In genomic region chr11:57669522-57669921, GRCm38 (mm10) we compare ENCODE assay signal across 27 mouse cellular contexts. TPM values are rescaled to one million over a fixed set of nuclear protein-coding genes. Genes with fewer than 3 reads are reported as not detected.
DNase-seq lines count a peak whose midpoint lies in the region; ATAC-seq and TF ChIP-seq lines count a peak whose summit lies in the region.
"Had no signal": no experiment of that assay in that cellular context is flagged by ENCODE, and none has a peak within 500 bp of the region (broad histone marks: within the 10 kb centered on the region; RNA-seq: fewer than 3 reads in every experiment).

No protein-coding gene starts in this region.

- H3K4me3 ChIP-seq in lung, postnatal 0 days (ENCODE audit: low read depth, low read length): no peak overlapping the region
- no peak overlapping the region for H3K4me3 ChIP-seq in forebrain, embryonic 13.5 days
- H3K4me3 ChIP-seq: embryonic facial prominence, embryonic 12.5 days; erythroblast, embryonic 14.5 days; forebrain, embryonic 12.5 days; gastrocnemius, adult 2 months; hindbrain, embryonic 15.5 days; limb, embryonic 12.5 days; liver, embryonic 12.5 days; midbrain, embryonic 15.5 days; myocyte; neural tube, embryonic 15.5 days had no signal

- no peak for ATAC-seq in lung, postnatal 0 days
- ATAC-seq in megakaryocyte, adult 5-6 weeks (ENCODE audit: poor library complexity, severe bottlenecking): peak; percentile 66
- no peak for ATAC-seq in forebrain, embryonic 13.5 days
- ATAC-seq: intestine, embryonic 16.5 days; liver, embryonic 12.5 days; midbrain, embryonic 15.5 days had no signal

- DNase-seq in lung, postnatal 25 days (ENCODE audit: low spot score): peak; percentile 17
- no peak for DNase-seq in lung, postnatal 0 days (ENCODE audit: low spot score)
- peak; percentile 48 to 51 for DNase-seq in thymus, postnatal 10 days (ENCODE audit: low spot score in 2 of 2)
- DNase-seq in right cerebral cortex, adult 18-20 months: no peak
- DNase-seq in cerebellum, adult 18-20 months: no peak
- DNase-seq in layer of hippocampus, adult 9-11 months: no peak
- DNase-seq: adrenal gland, postnatal 25 days; cerebellum, adult 9-10 months; gastrocnemius, adult 2 months; kidney, adult 9 months; kidney, postnatal 14 days; lung, adult 2 months; lung, postnatal 36 days had no signal

- H3K4me2 ChIP-seq in lung, postnatal 0 days (replicated peaks; ENCODE audit: low read depth, low read length): no peak overlapping the region
- H3K4me2 ChIP-seq in forebrain, embryonic 13.5 days: no peak overlapping the region
- H3K4me2 ChIP-seq: embryonic facial prominence, embryonic 12.5 days; forebrain, embryonic 12.5 days; heart, embryonic 11.5 days; hindbrain, embryonic 15.5 days; limb, embryonic 12.5 days; liver, embryonic 12.5 days; midbrain, embryonic 15.5 days; neural tube, embryonic 15.5 days had no signal

- no peak for TF ChIP-seq CTCF in lung, postnatal 0 days (IDR thresholded peaks at IDR 0.05)

- no peaks in the 10 kb centered on the region for H3K27me3 ChIP-seq in lung, postnatal 0 days (replicated peaks; ENCODE audit: insufficient read depth, low read length)
- no peaks in the 10 kb centered on the region for H3K27me3 ChIP-seq in forebrain, embryonic 13.5 days
- H3K27me3 ChIP-seq: embryonic facial prominence, embryonic 12.5 days; forebrain, embryonic 12.5 days; hindbrain, embryonic 15.5 days; limb, embryonic 12.5 days; liver, embryonic 12.5 days; midbrain, embryonic 15.5 days; neural tube, embryonic 15.5 days had no signal

- TF ChIP-seq EP300 in lung, postnatal 0 days (IDR thresholded peaks at IDR 0.05): no peak

- 80% methylated on average over 6 of the region's 6 CpGs for WGBS in lung, postnatal 0 days
- 80% methylated on average over 6 of the region's 6 CpGs for WGBS in forebrain, embryonic 13.5 days

- no peaks in the 10 kb centered on the region for H3K36me3 ChIP-seq in lung, postnatal 0 days (ENCODE audit: insufficient read depth, low read length)
- no peaks in the 10 kb centered on the region for H3K36me3 ChIP-seq in forebrain, embryonic 13.5 days (ENCODE audit: poor library complexity, severe bottlenecking)
- H3K36me3 ChIP-seq: embryonic facial prominence, embryonic 12.5 days; forebrain, embryonic 12.5 days; hindbrain, embryonic 15.5 days; limb, embryonic 12.5 days; midbrain, embryonic 15.5 days; neural tube, embryonic 15.5 days had no signal

- H3K9me3 ChIP-seq in lung, postnatal 0 days (ENCODE audit: low read length): no peaks in the 10 kb centered on the region
- H3K9me3 ChIP-seq in forebrain, embryonic 13.5 days (replicated peaks): no peaks in the 10 kb centered on the region
- H3K9me3 ChIP-seq: embryonic facial prominence, embryonic 12.5 days; forebrain, embryonic 12.5 days; hindbrain, embryonic 15.5 days; limb, embryonic 12.5 days; liver, embryonic 12.5 days; midbrain, embryonic 15.5 days; neural tube, embryonic 15.5 days had no signal

- peaks cover 11% of the 10 kb centered on the region; the same call in 1 of the 2 replicates for H3K4me1 ChIP-seq in lung, postnatal 0 days (ENCODE audit: insufficient read depth, low read depth, low read length)
- H3K4me1 ChIP-seq in forebrain, embryonic 13.5 days: no peaks in the 10 kb centered on the region
- H3K4me1 ChIP-seq: hindbrain, embryonic 15.5 days had no signal

- no peak overlapping the region for H3K9ac ChIP-seq in lung, postnatal 0 days (replicated peaks; ENCODE audit: low read depth)
- no peak overlapping the region for H3K9ac ChIP-seq in forebrain, embryonic 13.5 days
- H3K9ac ChIP-seq: embryonic facial prominence, embryonic 12.5 days; forebrain, embryonic 12.5 days; hindbrain, embryonic 15.5 days; limb, embryonic 12.5 days; liver, embryonic 12.5 days; midbrain, embryonic 15.5 days; neural tube, embryonic 15.5 days had no signal

- no peak overlapping the region for H3K27ac ChIP-seq in lung, postnatal 0 days (ENCODE audit: low read length)
- no peak overlapping the region for H3K27ac ChIP-seq in forebrain, embryonic 13.5 days
- H3K27ac ChIP-seq: embryonic facial prominence, embryonic 12.5 days; forebrain, embryonic 12.5 days; gastrocnemius, adult 2 months; hindbrain, embryonic 15.5 days; limb, embryonic 12.5 days; liver, embryonic 12.5 days; midbrain, embryonic 15.5 days; neural tube, embryonic 15.5 days; stomach, postnatal 0 days had no signal

RNA-seq across cellular contexts. Expression of gene Galnt10, which starts 24.3 kb away (rescaled TPM):
- 6.1 and 6.4 TPM in 2 replicates for polyA plus RNA-seq in lung, postnatal 0 days (2015; fragmentation: Nextera tagmentation; extraction: Ambion mirVana)
- 14.6 and 16.6 TPM in 2 replicates for total RNA-seq in megakaryocyte, adult 5-6 weeks (2015)
- 22.2 and 28.7 TPM in 2 replicates for total RNA-seq in megakaryocyte, adult 5-6 weeks (2017)
- polyA plus RNA-seq in forebrain, embryonic 13.5 days (2015; fragmentation: Nextera tagmentation; extraction: Ambion mirVana): 10.4 and 10.7 TPM in 2 replicates

Comparison
In these comparisons a context has a peak if more than half of its experiments do, and no peak if none do; other contexts are left out.
1. DNase-seq: peak in lung, postnatal 25 days (single experiment) and thymus, postnatal 10 days (2 of 2); none in lung, postnatal 0 days (single experiment), right cerebral cortex, adult 18-20 months (single experiment), cerebellum, adult 18-20 months (0 of 2) and layer of hippocampus, adult 9-11 months (single experiment).